Mouse (Mus musculus) erythroblast, embryonic 14.5 days (primary cell): Measurements from ENCODE around the gene Duoxa1.

Experiments used
- GATA1 ChIP-seq: IDR thresholded peaks from 2 replicates; pipeline ENCODE4 v1.6.1; 2012; ENCODE audit warnings: low read length, inconsistent platforms, mixed read lengths
- TAL1 ChIP-seq: IDR thresholded peaks from 3 replicates; pipeline ENCODE4 v1.6.1; 2012; ENCODE audit warnings: low read length, inconsistent platforms, mixed read lengths

DNA sequence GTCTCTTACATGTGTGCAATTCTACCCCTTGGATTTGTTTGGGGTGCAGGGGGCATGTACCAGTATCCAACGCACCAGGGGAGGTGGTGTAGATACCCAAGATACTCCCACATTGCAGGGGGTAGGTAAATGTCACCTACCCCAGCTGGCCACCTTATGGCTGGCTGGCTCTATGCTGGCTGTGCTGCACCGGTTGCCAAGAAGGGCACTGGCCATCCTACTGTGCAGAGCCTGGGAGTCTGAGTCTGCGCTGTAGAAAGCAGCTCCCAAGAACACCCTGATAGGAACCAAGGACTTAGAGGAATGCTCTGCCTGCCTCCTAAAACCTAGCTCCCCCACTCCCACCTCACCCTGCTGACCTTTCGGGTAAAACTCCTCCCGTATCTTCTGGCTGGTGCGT is 39.5 kb upstream of the Duoxa1 start:
- TF ChIP-seq GATA1, result no peak
- TF ChIP-seq TAL1, result no peak
